Mouse (Mus musculus): Measurements from ENCODE around the gene Eef2. TPM values are rescaled to one million over a fixed set of nuclear protein-coding genes. Genes with fewer than 3 reads are reported as not detected.
"Not testable (repeated sequence)": the region's sequence is repeated elsewhere in the genome, so short reads cannot be mapped to it uniquely, and the experiment has no call there.

Eef2 gene
- total and polyA plus RNA-seq, 3 experiments: 1,752 to 4,660 (median 2,649) TPM

DNA sequence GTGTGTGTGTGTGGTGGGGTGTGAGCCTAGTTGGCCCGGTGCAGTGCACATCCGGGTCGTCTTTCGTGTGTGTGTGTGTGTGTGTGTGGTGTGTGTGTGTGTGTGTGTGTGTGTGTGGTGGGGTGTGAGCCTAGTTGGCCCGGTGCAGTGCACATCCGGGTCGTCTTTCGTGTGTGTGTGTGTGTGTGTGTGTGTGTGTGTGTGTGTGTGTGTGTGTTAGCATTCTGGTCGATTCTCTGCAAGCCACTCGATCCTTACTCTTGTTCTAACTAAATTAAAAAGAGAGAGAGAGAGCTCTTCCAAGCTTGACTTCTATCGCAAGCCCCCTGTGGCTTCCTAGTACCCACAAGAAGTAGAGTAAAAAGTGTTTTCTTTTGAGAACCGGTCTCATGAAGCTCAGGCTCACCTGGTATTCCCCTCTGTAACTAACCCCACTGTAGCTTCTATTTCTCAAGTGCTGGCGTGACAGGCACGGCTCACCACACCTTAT, 7.0 kb upstream of the Eef2 start:
- H3K27me3 ChIP-seq (replicated peaks); H3K9ac ChIP-seq (ENCODE audit: insufficient read depth, low read depth); DNase-seq (ENCODE audit: extremely low read depth); dilution Hi-C loops (cut with MboI; ENCODE audit: extremely low pct_ligation_motif_present, extremely low pct_unique_long_range_greater_than_20kb, low sequenced_read_pairs); H3K9me3 ChIP-seq (replicated peaks; ENCODE audit: low read length): not testable (repeated sequence)
- Histone ChIP-seq H3K4me1 (ENCODE audit: control insufficient read depth in 1 of 2, insufficient read depth in 2 of 2) (peaks cover 16 to 35% of the 10 kb centered on the region in 2 experiments), H3K36me3 (replicated peaks in 1 of 2; ENCODE audit: control insufficient read depth in 1 of 2, insufficient read depth in 1 of 2, low read length in 1 of 2) (peaks cover 0 to 16% of the 10 kb centered on the region in 2 experiments), H3K79me2 (replicated peaks; ENCODE audit: control insufficient read depth, extremely low read depth, insufficient read depth, poor library complexity, severe bottlenecking) (peaks cover 26% of the 10 kb centered on the region), H3K27ac (ENCODE audit: insufficient read depth, low read depth) (peak overlapping the region; percentile 88; the same call in 1 of the 2 replicates), H3K4me3 (replicated peaks in 1 of 3; ENCODE audit: low read depth in 2 of 3, low read length in 2 of 3, poor library complexity in 1 of 3) (peak overlapping the region; percentile 14 to 40 (median 20)), H3K4me2 (ENCODE audit: insufficient read depth, low read depth, poor library complexity, severe bottlenecking) (peak overlapping the region; percentile 65)
- peak; percentile 27; the same call in 1 of the 2 replicates for TF ChIP-seq ELF1 (IDR thresholded peaks at IDR 0.05; ENCODE audit: low read depth, low read length)
- in situ Hi-C loops (cut with MboI; ENCODE audit: low pct_ligation_motif_present, low pct_unique_long_range_greater_than_20kb, low sequenced_read_pairs): loop anchor here (10.0 kb wide), 1 partner anchor 245 kb away; no protein-coding TSS in a partner anchor

DNA sequence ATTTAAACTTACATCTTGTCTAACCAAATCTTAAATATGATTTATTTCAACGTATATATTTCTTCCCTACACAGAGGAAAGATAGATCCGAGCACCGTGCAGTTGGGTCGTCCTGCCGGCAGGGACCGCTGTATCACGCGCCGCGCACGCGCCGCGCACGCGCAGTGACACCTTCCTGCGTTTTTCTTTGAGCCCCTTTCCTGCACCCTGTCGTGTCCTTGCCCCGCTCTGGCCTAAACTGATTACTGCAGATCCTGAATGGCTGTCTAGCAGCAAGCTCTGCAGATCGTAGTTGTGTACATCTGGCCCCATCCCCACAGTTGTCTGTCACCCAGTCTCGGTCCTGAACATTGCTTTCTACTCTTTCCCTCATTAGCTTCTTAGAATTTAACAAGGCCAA, 3.3 kb upstream of the Eef2 start:
- no peak for DNase-seq (ENCODE audit: extremely low read depth)
- dilution Hi-C loops (cut with MboI; ENCODE audit: extremely low pct_ligation_motif_present, extremely low pct_unique_long_range_greater_than_20kb, low sequenced_read_pairs) (no loop called here), in situ Hi-C loops (cut with MboI; ENCODE audit: low pct_ligation_motif_present, low pct_unique_long_range_greater_than_20kb, low sequenced_read_pairs) (loop anchor here (5.0 to 10.0 kb wide), 2 partner anchors 98 to 176 kb away; partner anchors contain the start of gene Thop1)
- Histone ChIP-seq H3K4me3 (replicated peaks in 1 of 3; ENCODE audit: low read depth in 2 of 3, low read length in 2 of 3, poor library complexity in 1 of 3) (no peak overlapping the region), H3K27me3 (replicated peaks) (no peaks in the 10 kb centered on the region), H3K4me2 (ENCODE audit: insufficient read depth, low read depth, poor library complexity, severe bottlenecking) (no peak overlapping the region), H3K27ac (ENCODE audit: insufficient read depth, low read depth) (no peak overlapping the region), H3K79me2 (replicated peaks; ENCODE audit: control insufficient read depth, extremely low read depth, insufficient read depth, poor library complexity, severe bottlenecking) (peaks cover 16% of the 10 kb centered on the region), H3K36me3 (replicated peaks in 1 of 2; ENCODE audit: control insufficient read depth in 1 of 2, insufficient read depth in 1 of 2, low read length in 1 of 2) (peaks cover 8 to 11% of the 10 kb centered on the region in 2 experiments), H3K9me3 (replicated peaks; ENCODE audit: low read length) (no peaks in the 10 kb centered on the region), H3K9ac (ENCODE audit: insufficient read depth, low read depth) (peak overlapping the region; percentile 34), H3K4me1 (ENCODE audit: control insufficient read depth in 1 of 2, insufficient read depth in 2 of 2) (peaks cover 5 to 23% of the 10 kb centered on the region in 2 experiments; a peak in 3 of 4 replicates)
- TF ChIP-seq E2F4 (IDR thresholded peaks at IDR 0.05; ENCODE audit: insufficient replicate concordance, low read depth, low read length) (no peak), CHD2 (IDR thresholded peaks at IDR 0.05; ENCODE audit: low read length) (no peak), ZNF384 (IDR thresholded peaks at IDR 0.05; ENCODE audit: low read depth, low read length) (no peak), BHLHE40 (IDR thresholded peaks at IDR 0.05; ENCODE audit: low read depth, low read length) (peak; percentile 78), CTCF (conservative IDR thresholded peaks at IDR 0.05 in 1 of 2, IDR thresholded peaks at IDR 0.05 in 1 of 2; ENCODE audit: low read depth in 2 of 2, low read length in 2 of 2) (peak in 1 of 2 experiments; percentile 45; a peak in 2 of 4 replicates), TBP (conservative IDR thresholded peaks at IDR 0.05; ENCODE audit: low read depth, low read length) (no peak), ETS1 (conservative IDR thresholded peaks at IDR 0.05; ENCODE audit: low read depth, low read length) (no peak), POLR2A (IDR thresholded peaks at IDR 0.05; ENCODE audit: low read depth, low read length) (peak; percentile 30; the same call in 1 of the 2 replicates), SMC3 (IDR thresholded peaks at IDR 0.05; ENCODE audit: low read depth, low read length) (no peak), KAT2A (IDR thresholded peaks at IDR 0.05; ENCODE audit: insufficient replicate concordance, low read length) (no peak), NELFE (IDR thresholded peaks at IDR 0.05; ENCODE audit: low read depth, low read length) (0 out of 2 replicates have a peak, but pooled peaks have one; percentile 16), TCF12 (IDR thresholded peaks at IDR 0.05; ENCODE audit: low read depth, low read length) (no peak), RAD21 (IDR thresholded peaks at IDR 0.05; ENCODE audit: low read depth, low read length) (no peak), MAZ (IDR thresholded peaks at IDR 0.05; ENCODE audit: low read depth, low read length) (no peak), NRF1 (IDR thresholded peaks at IDR 0.05; ENCODE audit: low read depth, low read length) (peak; percentile 87)
